Mouse (Mus musculus) limb, embryonic 13.5 days (tissue): ENCODE results near the gene Cenpu. TPM values are rescaled to one million over a fixed set of nuclear protein-coding genes. Genes with fewer than 3 reads are reported as not detected.

ENCODE experiments used
- ATAC-seq: fragments of 200-750 bp; cut with Nextera tagmentation; 2 replicates; pipeline ENCODE4 v1.8.0; 2017; ENCODE audit warnings: low read depth, moderate number of reproducible peaks, moderate TSS enrichment; ENCODE audit not compliant: low FRiP score
- H3K27ac ChIP-seq: fragments of 300-500 bp; sonication (generic); 2 replicates; pipeline ENCODE4 v1.5.1; 2015; ENCODE audit warnings: inconsistent platforms, mild to moderate bottlenecking, moderate library complexity
- H3K27me3 ChIP-seq: fragments of 300-500 bp; sonication (generic); 2 replicates; pipeline ENCODE4 v1.6.1; 2015; ENCODE audit warnings: mild to moderate bottlenecking, inconsistent platforms
- H3K36me3 ChIP-seq: fragments of 300-500 bp; sonication (generic); 2 replicates; pipeline ENCODE4 v1.6.1; 2015; ENCODE audit warnings: inconsistent platforms, mild to moderate bottlenecking, moderate library complexity
- H3K4me1 ChIP-seq: fragments of 300-500 bp; sonication (generic); 2 replicates; pipeline ENCODE4 v1.6.1; 2015; ENCODE audit warnings: inconsistent platforms
- H3K4me2 ChIP-seq: fragments of 300-500 bp; sonication (generic); replicated peaks from 2 replicates; pipeline ENCODE4 v1.6.1; 2015; ENCODE audit warnings: inconsistent platforms, mild to moderate bottlenecking, moderate library complexity
- H3K4me3 ChIP-seq: fragments of 300-500 bp; sonication (generic); 2 replicates; pipeline ENCODE4 v1.5.1; 2015; ENCODE audit warnings: moderate library complexity, mild to moderate bottlenecking, inconsistent platforms
- H3K9ac ChIP-seq: fragments of 300-500 bp; sonication (generic); 2 replicates; pipeline ENCODE4 v1.6.1; 2015; ENCODE audit warnings: mild to moderate bottlenecking, inconsistent platforms
- H3K9me3 ChIP-seq: fragments of 300-500 bp; sonication (generic); 2 replicates; pipeline ENCODE4 v1.6.1; 2016; ENCODE audit warnings: inconsistent platforms
- WGBS: fragments of 180-500 bp; shearing (Covaris S2); methylation state at CpG from one replicate; pipeline ENCODE4 v1.1.7; 2015; 5-methylcytosine and 5-hydroxymethylcytosine counted together
- polyA plus RNA-seq: library from polyadenylated mRNA; unstranded; fragments of >200 nt; fragmentation: Nextera tagmentation; extraction: Ambion mirVana; gene quantifications from 2 replicates; pipeline ENCODE4 v1.2.1, GENCODE M21; 2015

Cenpu gene
- polyA plus RNA-seq, 1 experiment from 2014 or later, result 16.8 TPM

DNA sequence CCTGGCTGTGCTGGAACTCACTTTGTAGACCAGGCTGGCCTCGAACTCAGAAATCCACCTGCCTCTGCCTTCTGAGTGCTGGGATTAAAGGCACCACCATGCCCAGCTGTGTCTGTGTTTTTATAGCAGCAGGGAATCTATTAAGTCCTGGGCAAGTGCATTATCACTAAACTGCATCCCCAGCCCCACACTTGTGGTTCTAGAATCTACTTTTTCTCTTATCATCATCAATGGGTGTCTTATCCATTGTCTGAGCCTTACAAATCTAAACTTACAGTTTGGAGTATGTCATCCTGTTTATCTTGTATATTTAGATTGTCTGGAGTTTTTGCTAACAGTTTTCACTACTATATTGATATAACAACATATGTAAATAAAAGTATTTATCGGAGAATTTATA lies 36.8 kb downstream of the Cenpu start:
- H3K4me2 ChIP-seq, result no peak overlapping the region
- H3K27me3 ChIP-seq, result no peaks in the 10 kb centered on the region
- no peak for ATAC-seq
- no peak overlapping the region for H3K4me3 ChIP-seq
- no peak overlapping the region for H3K27ac ChIP-seq
- 0 out of 2 replicates have a peak, but pooled peaks cover 3% of the 10 kb centered on the region for H3K4me1 ChIP-seq
- peaks cover 5% of the 10 kb centered on the region; the same call in 1 of the 2 replicates for H3K36me3 ChIP-seq
- H3K9ac ChIP-seq, result no peak overlapping the region
- H3K9me3 ChIP-seq, result no peaks in the 10 kb centered on the region
- 94% methylated on average over 2 of the region's 2 CpGs for WGBS

DNA sequence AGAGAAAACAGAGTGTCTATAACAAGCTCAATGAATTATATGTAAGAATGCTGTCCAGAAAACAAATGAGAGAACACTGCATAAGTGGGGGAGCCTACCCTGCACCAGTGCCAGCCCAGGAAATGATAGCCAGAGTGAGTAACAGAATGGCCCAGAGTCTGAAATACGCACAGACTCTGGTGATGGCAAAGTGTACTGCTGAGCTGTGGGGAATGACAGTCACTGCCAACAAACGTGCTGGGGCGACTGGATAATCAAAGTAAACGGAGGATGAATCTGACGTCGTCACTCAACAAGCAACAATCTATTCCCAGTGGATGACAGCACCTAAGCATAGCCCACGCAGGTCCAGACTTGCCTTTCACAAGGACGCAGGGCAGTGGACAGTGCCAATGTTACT lies 41.2 kb downstream of the Cenpu start:
- Histone ChIP-seq H3K9me3 (no peaks in the 10 kb centered on the region), H3K27ac (no peak overlapping the region), H3K4me1 (no peaks in the 10 kb centered on the region), H3K4me3 (no peak overlapping the region), H3K27me3 (no peaks in the 10 kb centered on the region), H3K4me2 (no peak overlapping the region), H3K36me3 (peaks cover 17% of the 10 kb centered on the region), H3K9ac (no peak overlapping the region)
- ATAC-seq, result no peak
- 83% methylated on average over 8 of the region's 8 CpGs for WGBS

GRCm38 (mm10) chr8:46593772-46594171 lies 41.9 kb downstream of the Cenpu start:
- ATAC-seq, result no peak
- no peak overlapping the region for H3K27ac ChIP-seq

GRCm38 (mm10) chr8:46595593-46595992 lies 43.8 kb downstream of the Cenpu start:
- 86% methylated on average over 2 of the region's 2 CpGs for WGBS
- H3K27me3 ChIP-seq, result no peaks in the 10 kb centered on the region
- no peak overlapping the region for H3K4me3 ChIP-seq
- H3K36me3 ChIP-seq, result peaks cover 17% of the 10 kb centered on the region
- H3K9ac ChIP-seq, result no peak overlapping the region
- no peak for ATAC-seq
- H3K27ac ChIP-seq, result no peak overlapping the region
- no peaks in the 10 kb centered on the region for H3K9me3 ChIP-seq
- no peak overlapping the region for H3K4me2 ChIP-seq
- H3K4me1 ChIP-seq, result peaks cover 3% of the 10 kb centered on the region

More at GRCm38 (mm10) chr8:46593772-46594171, 41.9 kb downstream of the Cenpu start:
- whole genome bisulfite sequencing, result 70% methylated on average over 2 of the region's 2 CpGs
- H3K36me3 ChIP-seq, result peaks cover 17% of the 10 kb centered on the region
- H3K4me1 ChIP-seq, result no peaks in the 10 kb centered on the region
- no peak overlapping the region for H3K9ac ChIP-seq
- no peak overlapping the region for H3K4me3 ChIP-seq
- H3K4me2 ChIP-seq, result no peak overlapping the region
- no peaks in the 10 kb centered on the region for H3K27me3 ChIP-seq
- no peaks in the 10 kb centered on the region for H3K9me3 ChIP-seq

DNA sequence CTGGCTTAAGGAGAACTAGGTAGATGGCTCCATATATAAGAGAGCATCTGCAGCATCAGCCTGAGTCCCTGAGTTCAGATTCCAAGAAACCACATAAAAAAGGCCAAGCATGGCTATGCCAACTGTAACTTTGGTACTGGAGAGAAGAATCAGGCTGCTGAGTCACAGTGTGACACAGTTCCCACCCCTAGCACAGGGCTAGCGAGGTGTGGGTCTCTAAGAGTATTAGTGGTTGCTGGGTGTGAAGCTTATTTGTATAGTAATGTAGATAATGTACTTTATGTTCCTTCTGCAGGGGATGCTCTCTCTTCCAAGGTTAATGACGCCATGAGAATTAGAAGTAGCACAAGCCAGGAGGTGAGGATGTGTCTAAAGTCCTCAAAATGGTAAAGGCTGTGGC lies 44.7 kb downstream of the Cenpu start:
- Histone ChIP-seq H3K4me2 (no peak overlapping the region), H3K4me3 (no peak overlapping the region), H3K4me1 (peaks cover 13% of the 10 kb centered on the region), H3K27ac (no peak overlapping the region), H3K27me3 (no peaks in the 10 kb centered on the region), H3K9ac (no peak overlapping the region), H3K9me3 (no peaks in the 10 kb centered on the region), H3K36me3 (peaks cover 17% of the 10 kb centered on the region)
- WGBS, result 91% methylated on average over 2 of the region's 2 CpGs
- ATAC-seq, result no peak

- ATAC-seq, result no peak
- H3K4me2 ChIP-seq, result no peak overlapping the region
- no peaks in the 10 kb centered on the region for H3K27me3 ChIP-seq
- peaks cover 17% of the 10 kb centered on the region for H3K36me3 ChIP-seq
- no peaks in the 10 kb centered on the region for H3K9me3 ChIP-seq
- no peak overlapping the region for H3K9ac ChIP-seq
- H3K4me3 ChIP-seq, result no peak overlapping the region
- peaks cover 13% of the 10 kb centered on the region for H3K4me1 ChIP-seq
- WGBS, result 73% methylated on average over 2 of the region's 2 CpGs
- H3K27ac ChIP-seq, result no peak overlapping the region
Observed at GRCm38 (mm10) chr8:46597411-46597810, 45.6 kb downstream of the Cenpu start.

- Histone ChIP-seq H3K9ac (no peak overlapping the region), H3K4me3 (no peak overlapping the region), H3K9me3 (no peaks in the 10 kb centered on the region), H3K4me2 (no peak overlapping the region), H3K27me3 (no peaks in the 10 kb centered on the region), H3K36me3 (peaks cover 14% of the 10 kb centered on the region), H3K27ac (no peak overlapping the region), H3K4me1 (peaks cover 13% of the 10 kb centered on the region)
- ATAC-seq, result no peak
- 84% methylated on average over 2 of the region's 2 CpGs for WGBS
Observed at GRCm38 (mm10) chr8:46598114-46598513, 46.3 kb downstream of the Cenpu start.

DNA sequence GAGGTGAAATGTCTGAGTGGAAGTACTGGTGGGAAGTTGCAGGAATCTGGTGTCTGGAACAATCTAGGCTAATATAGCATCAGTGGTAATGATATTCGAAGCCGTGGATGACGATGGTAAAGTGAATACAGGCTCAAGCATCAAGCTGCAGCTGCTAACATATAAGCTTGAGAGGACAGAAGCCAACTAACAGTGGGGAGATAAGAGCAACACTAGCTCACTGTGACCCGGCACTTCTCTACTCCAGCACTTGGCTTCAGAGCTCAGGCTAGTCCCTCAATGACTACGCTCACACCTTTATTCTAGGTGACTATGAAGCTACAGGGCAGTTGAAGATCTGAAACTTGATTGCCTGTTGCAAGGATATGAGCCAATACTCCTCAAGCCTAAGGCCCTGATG lies 46.9 kb downstream of the Cenpu start:
- Histone ChIP-seq H3K27ac (no peak overlapping the region), H3K36me3 (peaks cover 12% of the 10 kb centered on the region), H3K4me3 (no peak overlapping the region), H3K9ac (no peak overlapping the region), H3K4me1 (peaks cover 15% of the 10 kb centered on the region), H3K27me3 (no peaks in the 10 kb centered on the region), H3K9me3 (no peaks in the 10 kb centered on the region), H3K4me2 (no peak overlapping the region)
- no peak for ATAC-seq
- 93% methylated on average over 5 of the region's 5 CpGs for WGBS

GRCm38 (mm10) chr8:46599314-46599904 lies 47.6 kb downstream of the Cenpu start:
- no peak overlapping the region for H3K9ac ChIP-seq
- 90% methylated on average over 7 of the region's 7 CpGs for WGBS

GRCm38 (mm10) chr8:46600959-46601707 lies 49.3 kb downstream of the Cenpu start:
- peak; percentile 88 for ATAC-seq
- 36% methylated on average over 10 of the region's 10 CpGs for WGBS
- Histone ChIP-seq H3K36me3 (peaks cover 17% of the 10 kb centered on the region), H3K9ac (no peak overlapping the region), H3K27me3 (no peaks in the 10 kb centered on the region), H3K27ac (peak overlapping the region; percentile 1; the same call in 1 of the 2 replicates), H3K4me3 (no peak overlapping the region), H3K4me1 (peaks cover 15% of the 10 kb centered on the region), H3K9me3 (no peaks in the 10 kb centered on the region), H3K4me2 (peak overlapping the region; percentile 3; the same call in 1 of the 2 replicates)

More at GRCm38 (mm10) chr8:46599314-46599904, 47.6 kb downstream of the Cenpu start:
- Histone ChIP-seq H3K4me1 (peaks cover 15% of the 10 kb centered on the region), H3K27ac (no peak overlapping the region), H3K4me2 (no peak overlapping the region), H3K9me3 (no peaks in the 10 kb centered on the region), H3K36me3 (peaks cover 12% of the 10 kb centered on the region), H3K27me3 (no peaks in the 10 kb centered on the region), H3K4me3 (no peak overlapping the region)
- no peak for ATAC-seq

GRCm38 (mm10) chr8:46603587-46603986 lies 51.8 kb downstream of the Cenpu start:
- Histone ChIP-seq H3K36me3 (peaks cover 19% of the 10 kb centered on the region), H3K4me2 (no peak overlapping the region), H3K27ac (no peak overlapping the region), H3K4me1 (peaks cover 15% of the 10 kb centered on the region), H3K27me3 (no peaks in the 10 kb centered on the region), H3K4me3 (no peak overlapping the region), H3K9ac (no peak overlapping the region), H3K9me3 (no peaks in the 10 kb centered on the region)
- WGBS, result 34% methylated on average over 5 of the region's 5 CpGs
- no peak for ATAC-seq

GRCm38 (mm10) chr8:46606930-46607329 lies 55.1 kb downstream of the Cenpu start:
- no peak overlapping the region for H3K4me3 ChIP-seq

More at GRCm38 (mm10) chr8:46606930-46607329, 55.1 kb downstream of the Cenpu start:
- peaks cover 19% of the 10 kb centered on the region for H3K36me3 ChIP-seq
- no peak overlapping the region for H3K27ac ChIP-seq
- H3K27me3 ChIP-seq, result no peaks in the 10 kb centered on the region
- H3K4me2 ChIP-seq, result no peak overlapping the region
- 0 out of 2 replicates have a peak, but pooled peaks cover 2% of the 10 kb centered on the region for H3K4me1 ChIP-seq
- H3K9ac ChIP-seq, result no peak overlapping the region
- no peaks in the 10 kb centered on the region for H3K9me3 ChIP-seq
- 77% methylated on average over 1 of the region's 1 CpGs for WGBS
- ATAC-seq, result no peak
